Mouse (Mus musculus) granulocyte monocyte progenitor cell, adult 5-6 weeks (primary cell): ENCODE results near the gene Wdr83os. TPM values are rescaled to one million over a fixed set of nuclear protein-coding genes. Genes with fewer than 3 reads are reported as not detected.

Experiments used
- ATAC-seq: replicated peaks from 2 replicates; pipeline ENCODE4 v1.8.0; 2016; ENCODE audit warnings: mild to moderate bottlenecking, moderate TSS enrichment, inconsistent platforms; ENCODE audit not compliant: poor library complexity, severe bottlenecking
- total RNA-seq, 2 experiments: library from RNA; stranded (forward) in 1 of 2; stranded (reverse) in 1 of 2; fragments of 200-712, 200-1000 nt in 1 of 2; fragments of >200 nt in 1 of 2; fragmentation: Nextera tagmentation in 1 of 2; gene quantifications; 2 replicates each; pipeline ENCODE4 v1.2.3; 2014 to 2017

The Wdr83os gene
- total RNA-seq, 2 experiments from 2014 or later = 47.4 to 191 TPM

DNA sequence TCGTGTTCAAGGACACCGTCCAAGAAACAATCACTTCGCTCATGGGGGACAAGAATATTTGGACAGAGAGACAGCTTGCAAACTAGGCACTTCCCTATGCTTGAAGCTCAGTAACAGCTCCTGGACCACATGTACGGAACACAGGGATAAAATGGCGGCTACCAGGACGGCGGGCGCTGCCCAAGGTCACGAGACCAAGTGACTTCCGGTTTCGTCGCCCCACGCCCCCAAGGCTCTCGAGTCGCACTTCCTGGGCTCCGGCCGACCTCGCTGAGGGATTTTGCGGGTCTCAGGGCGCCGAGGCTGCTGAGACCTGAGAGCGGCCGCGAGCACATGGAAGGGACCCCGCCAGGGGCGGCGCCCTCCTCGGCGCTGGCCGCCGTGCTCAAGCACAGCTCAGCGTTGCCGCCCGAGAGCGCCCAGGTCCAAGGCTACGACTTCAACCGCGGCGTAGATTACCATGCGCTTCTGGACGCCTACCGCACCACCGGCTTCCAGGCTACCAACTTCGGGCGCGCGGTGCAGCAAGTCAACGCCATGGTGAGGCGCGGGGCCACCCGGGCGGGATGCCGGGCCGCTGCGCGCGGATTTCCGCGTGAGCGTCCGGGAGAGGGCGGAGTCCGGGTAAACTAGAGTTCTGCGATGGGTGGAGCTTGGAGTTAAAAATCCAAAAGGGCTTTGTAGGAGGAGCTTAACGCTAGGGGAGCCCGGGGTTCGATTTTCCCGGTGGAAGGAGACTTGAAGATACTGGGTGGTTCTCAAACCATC lies 8.8 kb upstream of the Wdr83os start, which contains the start of gene Dhps:
TSS of gene Dhps (plus strand) at position 244 of the 768 bp plus-strand sequence.
- ATAC-seq = peak; percentile 87

DNA sequence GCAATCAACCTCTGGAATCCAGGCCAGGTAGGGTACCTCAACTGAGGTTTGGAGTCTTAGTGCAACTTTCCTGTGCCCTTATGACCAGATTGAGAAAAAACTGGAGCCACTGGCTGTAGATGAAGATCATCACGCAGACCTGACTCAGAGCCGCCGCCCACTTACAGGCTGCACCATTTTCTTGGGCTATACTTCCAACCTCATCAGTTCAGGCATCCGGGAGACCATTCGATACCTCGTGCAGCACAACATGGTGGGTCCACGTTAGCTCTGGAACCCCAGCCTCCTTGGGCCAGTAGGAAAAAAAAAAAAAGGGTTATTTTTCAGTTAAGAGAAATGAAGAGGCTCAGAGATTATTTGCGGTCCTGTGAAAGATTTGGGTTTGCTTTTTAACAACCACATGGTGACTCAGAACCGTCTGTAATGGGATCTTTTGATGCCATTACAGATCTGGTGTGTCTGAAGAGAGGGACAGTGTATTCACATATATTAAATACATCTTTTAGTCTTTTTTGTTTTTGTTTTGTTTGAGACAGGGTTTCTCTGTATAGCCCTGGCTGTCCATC lies 8.1 kb upstream of the Wdr83os start:
- no peak for ATAC-seq

DNA sequence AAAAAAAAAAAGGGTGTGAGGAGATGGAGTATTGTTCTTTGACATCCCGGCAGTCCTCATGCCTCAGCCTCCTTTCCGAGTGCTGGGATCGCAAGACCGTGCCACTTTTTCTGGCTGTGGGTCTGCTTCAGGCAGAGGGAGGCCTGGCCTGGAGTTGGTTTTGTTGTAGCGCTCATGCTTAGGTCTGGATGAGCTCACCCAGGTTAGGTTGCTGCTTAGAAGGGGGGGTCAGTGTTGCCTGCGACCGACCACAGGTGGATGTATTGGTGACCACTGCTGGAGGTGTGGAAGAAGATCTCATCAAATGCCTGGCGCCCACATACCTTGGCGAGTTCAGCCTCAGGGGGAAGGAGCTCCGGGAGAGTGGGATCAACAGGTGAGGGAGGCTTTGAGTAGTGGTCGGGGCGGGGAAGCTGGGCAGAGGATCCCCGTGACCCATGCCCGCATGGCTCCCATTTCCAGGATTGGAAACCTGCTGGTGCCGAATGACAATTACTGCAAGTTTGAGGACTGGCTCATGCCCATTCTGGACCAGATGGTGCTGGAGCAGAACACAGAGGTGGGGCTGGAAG lies 7.4 kb upstream of the Wdr83os start:
- ATAC-seq = no peak

DNA sequence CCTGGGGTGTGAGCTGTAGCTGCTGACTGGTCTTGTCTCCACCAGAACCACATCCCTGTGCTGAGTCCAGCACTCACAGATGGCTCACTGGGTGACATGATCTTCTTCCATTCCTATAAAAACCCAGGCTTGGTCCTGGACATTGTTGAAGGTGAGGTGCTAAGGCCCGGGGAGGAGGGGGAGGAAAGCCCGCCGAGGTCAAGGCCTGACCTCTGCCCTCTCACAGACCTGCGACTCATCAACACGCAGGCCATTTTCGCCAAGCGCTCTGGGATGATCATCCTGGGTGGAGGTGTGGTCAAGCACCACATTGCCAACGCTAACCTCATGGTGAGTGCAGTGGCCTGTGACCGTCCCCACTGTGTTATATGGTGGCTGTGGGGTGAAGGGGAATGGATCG lies 6.4 kb upstream of the Wdr83os start:
- ATAC-seq = no peak

DNA sequence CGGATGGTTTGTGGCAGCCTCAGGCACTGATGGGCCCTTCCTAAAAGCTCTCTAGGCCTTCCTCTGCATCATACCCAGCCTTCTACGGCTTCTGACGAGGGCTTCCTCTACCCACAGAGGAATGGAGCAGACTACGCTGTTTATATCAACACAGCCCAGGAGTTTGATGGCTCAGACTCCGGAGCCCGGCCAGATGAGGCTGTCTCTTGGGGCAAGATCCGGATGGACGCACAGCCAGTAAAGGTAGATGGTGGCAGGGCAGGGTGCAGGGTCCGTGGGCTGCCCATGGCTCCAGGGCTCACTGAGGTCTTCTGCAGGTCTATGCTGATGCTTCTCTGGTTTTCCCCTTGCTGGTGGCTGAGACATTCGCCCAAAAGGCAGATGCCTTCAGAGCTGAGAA lies 5.9 kb upstream of the Wdr83os start:
- ATAC-seq = no peak

DNA sequence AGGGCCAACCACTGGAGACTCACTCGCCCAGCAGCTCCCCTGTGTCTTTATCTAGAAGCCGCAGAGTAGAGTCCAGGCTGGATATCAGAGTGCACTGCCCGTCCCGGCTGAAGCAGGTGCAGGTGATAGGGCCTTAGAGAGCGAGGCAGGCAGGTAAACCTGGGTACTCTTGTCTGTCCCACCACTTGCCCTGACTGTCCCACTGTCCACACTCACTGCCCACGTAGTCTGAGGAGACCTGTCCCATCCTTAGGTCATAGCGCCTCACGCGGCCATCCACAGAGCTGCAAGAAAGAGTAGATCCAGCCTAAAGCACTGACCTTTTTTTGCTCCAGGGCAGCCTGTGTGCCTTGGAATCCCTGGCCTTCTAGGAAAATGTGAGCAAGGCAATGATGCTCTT lies 4.5 kb upstream of the Wdr83os start:
- no peak for ATAC-seq

DNA sequence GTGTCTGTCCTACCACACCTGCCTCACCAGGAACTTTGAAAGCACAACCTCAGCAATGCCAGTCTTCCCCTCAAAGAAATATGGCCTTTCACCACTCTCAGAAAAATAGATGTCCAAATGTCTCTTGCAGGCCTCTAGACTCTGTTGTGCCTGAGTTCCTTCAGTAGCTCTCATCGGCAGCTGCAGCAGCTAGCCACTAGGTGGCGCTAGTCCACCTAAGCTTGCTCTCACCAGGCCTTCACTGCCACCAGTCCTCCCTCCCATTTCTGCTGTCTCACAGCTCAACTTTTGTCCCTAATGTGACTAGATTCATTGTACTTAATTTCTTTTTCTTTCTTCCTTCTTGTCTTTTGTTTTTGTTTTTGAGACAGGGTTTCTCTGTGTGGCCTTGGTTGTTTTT lies 3.5 kb upstream of the Wdr83os start:
- peak; percentile 43 for ATAC-seq

DNA sequence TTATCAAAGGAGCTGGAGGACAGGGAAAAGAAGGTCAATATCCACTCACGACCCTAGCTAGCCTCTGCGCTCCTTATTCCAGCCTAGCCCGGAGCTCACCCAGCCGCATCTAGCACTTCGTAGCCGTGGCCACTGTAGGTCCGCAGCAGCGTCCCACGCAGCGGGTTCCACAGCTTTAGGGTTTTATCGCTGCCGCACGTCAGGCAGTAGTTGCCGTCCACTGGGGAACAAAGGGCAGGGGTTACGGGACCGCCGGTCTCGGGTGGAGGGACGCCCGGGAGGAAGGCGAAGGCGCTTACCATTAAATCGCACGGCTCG lies 367 bp upstream of the Wdr83os start:
- no peak for ATAC-seq

DNA sequence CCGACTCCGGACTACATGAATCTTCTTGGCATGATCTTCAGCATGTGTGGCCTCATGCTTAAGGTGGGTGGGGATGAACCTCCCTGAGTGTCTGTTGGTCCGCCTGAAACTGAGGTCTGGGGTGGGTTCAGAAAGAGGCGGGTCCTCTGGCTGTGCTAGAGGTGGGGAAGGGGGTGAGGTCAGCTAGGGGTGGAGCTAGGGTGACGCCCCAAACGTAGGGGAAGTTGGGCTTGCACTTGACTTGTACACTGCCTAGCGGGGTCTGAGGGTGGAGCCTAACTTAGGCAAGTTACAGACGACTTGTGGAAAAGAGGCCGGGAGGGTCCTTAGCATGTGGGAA lies 646 bp downstream of the Wdr83os start, which contains the start of gene Wdr83:
TSS of gene Wdr83 (minus strand) at position 91 of the 340 bp plus-strand sequence.
- peak; percentile 63 for ATAC-seq

DNA sequence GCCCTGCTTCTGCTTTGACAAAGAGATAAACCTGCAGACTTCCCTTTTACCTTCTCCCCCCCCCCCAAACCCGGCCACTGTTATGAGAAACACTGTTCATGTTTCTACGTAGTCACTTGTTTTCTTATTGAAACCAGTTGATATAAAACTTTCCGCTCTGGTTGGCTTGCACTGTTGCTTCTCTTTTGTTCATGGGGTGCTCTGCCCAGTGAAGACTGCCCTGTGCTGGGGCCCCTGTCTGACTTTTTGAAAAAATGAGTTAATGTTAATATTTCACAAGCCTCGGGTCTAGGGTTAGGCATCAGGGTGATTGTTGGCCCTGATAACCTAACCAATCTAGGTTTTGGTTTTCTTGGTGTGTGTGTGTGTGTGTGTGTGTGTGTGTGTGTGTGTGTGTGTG lies 1.6 kb downstream of the Wdr83os start:
- ATAC-seq = peak; percentile 1; the same call in 1 of the 2 replicates

DNA sequence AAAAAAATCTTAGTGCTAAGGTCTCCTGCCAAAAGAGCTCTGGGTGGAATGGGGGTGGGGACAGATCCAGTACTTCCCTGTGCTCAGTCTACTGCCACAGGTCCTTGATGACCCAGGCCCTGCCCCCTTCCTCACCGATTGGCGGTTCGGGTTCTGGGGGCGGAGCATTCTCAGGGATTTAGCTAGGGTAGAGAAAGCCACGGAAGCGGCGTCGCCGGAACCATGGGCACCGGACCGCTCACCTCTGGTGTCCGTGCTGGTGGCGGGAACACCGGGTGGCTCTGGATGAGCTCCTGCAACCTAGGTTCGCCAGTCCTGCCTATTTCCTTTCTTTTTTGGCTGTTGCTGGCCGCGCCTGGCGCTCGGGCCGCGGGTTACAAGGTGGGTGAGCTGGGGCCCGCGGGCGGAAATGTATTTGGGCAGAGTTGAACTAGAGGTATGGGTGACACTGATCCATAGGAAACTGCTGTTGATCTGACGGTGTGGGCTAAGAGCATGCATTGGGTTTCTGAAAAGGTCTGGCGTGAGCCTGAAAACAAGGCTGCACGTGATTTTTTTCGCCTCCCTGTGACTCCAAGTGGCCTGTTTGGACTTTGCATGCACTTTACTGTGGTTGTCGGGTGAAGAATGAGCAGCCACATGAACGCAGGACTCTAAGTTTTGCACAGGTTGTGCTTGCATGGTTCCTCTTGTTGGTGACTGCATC lies 2.7 kb downstream of the Wdr83os start, which contains the start of gene Man2b1:
TSS of gene Man2b1 (plus strand) at position 163 of the 706 bp plus-strand sequence.
- peak; percentile 60 for ATAC-seq

DNA sequence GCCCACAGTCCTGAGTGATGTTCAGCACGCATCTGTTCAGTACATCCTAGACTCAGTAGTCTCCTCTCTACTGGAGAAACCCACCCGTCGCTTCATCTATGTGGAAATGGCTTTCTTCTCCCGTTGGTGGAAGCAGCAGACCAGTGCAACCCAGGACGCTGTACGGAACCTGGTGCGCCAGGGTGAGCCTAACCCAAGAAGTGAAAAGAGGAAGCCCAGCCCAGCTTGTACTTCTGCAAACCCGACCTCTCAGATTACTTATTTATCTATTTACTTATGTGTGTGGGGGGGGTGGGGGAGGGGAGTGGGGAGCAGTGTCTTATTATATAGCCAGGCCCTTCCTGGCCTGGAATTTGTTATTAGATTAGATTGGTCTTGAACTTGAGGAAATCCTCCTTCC lies 4.1 kb downstream of the Wdr83os start:
- ATAC-seq = peak; percentile 27

DNA sequence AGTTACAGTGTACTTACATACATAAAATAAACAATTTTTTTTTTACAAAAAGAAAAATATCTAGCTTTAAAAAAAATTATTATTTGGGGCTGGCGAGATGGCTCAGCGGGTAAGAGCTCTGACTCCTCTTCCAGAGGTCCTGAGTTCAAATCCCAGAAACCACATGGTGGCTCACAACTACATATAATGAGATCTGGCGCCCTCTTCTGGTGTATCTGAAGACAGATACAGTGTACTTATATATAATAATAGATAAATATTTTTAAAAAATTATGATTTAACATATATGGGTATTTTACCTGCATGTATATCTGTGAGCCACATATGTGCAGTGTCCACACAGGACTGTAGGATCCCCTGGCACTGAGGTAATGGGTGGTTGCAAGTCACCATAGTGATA lies 5.7 kb downstream of the Wdr83os start:
- no peak for ATAC-seq

DNA sequence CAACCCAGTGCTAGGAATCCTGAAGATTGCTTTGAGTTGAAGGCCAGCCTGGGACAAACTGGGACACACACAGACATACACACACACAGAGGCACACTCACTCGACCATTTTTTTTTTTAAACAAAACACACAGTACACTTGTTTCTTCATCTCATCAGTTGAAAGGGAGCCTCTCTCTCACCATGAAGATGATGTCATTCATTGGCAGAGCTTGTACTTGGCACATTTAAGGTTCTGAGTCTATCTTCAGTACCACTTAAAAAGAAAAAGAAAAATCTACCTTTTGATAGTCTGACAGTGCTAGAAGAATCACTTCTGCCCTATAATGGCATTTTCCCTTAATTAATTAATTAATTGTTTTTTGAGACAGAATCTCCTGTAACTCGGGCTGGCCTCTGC lies 8.2 kb downstream of the Wdr83os start:
- no peak for ATAC-seq

DNA sequence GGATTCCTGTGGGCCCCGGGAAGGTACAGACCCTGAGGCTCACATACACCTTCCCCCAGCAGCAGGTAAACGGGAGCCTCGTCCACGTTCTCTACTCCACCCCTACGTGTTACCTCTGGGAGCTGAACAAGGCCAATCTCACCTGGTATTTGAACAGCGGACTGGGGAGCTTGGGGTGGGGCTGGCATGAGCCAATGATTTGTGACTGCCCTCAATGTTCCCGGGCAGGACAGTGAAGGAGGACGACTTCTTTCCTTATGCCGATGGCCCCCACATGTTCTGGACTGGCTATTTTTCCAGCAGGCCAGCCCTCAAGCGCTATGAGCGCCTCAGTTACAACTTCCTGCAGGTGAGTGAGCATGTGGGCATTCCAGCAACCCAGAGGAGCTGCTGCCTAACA lies 10.3 kb downstream of the Wdr83os start:
- ATAC-seq = no peak

DNA sequence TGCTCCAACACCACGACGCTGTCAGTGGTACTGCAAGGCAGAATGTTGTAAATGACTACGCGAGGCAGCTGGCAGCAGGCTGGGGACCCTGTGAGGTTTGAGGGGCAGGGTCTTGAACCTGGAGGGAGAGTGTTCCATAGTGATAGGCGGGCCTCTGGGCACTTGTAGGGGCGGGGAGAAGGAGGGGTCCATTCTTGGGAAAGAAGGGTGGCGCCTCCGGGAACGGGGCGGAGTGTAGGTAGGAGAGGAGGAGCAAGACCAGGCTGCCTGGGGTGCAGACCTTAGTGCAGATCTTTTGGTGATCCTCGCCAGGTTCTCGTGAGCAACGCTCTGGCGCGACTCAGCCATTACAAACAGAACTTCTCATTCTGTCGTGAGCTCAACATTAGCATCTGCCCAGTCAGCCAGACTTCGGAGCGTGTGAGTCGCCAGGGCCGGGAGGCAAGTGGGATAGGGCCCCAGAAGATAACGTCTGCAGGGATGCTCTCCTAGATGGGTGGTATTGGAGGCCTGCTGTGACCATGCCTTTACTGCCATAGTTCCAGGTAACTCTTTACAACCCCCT lies 11.1 kb downstream of the Wdr83os start:
- ATAC-seq = no peak

DNA sequence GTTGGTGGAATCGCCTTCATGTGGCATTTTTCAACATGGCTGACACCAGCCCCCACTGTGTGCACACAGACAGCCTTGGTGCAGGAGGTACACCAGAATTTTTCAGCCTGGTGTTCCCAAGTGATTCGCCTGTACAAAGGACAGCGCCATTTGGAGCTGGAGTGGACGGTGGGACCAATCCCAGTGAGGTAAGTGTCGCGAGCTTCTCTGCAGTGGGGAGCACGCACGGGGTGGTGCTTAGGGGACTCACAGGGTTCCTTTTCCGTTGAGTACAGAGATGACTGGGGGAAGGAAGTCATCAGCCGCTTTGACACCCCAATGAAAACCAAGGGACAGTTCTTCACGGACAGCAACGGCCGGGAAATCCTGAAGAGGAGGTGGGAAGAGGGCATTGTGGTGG lies 14.5 kb downstream of the Wdr83os start:
- ATAC-seq = no peak

DNA sequence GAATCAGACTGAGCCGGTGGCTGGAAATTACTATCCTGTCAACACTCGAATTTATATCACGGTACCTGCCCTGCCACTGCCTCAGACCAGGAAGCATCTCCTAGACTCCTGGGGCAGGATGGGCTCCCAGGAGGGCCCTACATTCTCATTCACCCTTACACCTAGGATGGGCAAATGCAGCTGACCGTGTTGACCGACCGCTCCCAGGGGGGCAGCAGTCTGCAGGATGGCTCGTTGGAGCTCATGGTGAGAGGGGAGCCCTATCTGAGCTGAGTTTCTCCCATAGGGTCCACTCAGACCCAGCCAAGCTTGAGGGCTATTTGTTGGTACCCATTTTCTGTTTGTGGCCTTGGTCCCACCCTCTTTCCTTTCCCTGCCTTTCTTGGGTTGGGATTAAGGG lies 15.0 kb downstream of the Wdr83os start:
- ATAC-seq = no peak

DNA sequence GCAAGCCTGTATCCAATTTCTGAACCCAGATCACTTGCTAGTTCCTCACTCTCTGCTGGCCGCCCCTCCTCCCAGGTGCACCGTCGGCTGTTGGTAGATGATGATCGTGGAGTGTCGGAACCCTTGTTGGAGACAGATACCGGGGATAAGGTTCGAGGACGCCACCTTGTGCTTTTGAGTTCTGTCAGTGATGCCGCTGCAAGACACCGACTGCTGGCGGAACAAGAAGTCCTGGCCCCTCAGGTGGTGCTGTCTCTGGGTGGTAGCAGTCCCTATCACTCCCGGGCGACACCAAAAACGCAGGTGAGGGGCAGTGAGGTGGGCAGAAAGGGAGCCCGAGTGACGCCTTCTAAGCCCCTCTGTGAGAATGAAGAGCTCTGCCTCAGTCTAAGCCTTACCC lies 15.7 kb downstream of the Wdr83os start:
- ATAC-seq = no peak

DNA sequence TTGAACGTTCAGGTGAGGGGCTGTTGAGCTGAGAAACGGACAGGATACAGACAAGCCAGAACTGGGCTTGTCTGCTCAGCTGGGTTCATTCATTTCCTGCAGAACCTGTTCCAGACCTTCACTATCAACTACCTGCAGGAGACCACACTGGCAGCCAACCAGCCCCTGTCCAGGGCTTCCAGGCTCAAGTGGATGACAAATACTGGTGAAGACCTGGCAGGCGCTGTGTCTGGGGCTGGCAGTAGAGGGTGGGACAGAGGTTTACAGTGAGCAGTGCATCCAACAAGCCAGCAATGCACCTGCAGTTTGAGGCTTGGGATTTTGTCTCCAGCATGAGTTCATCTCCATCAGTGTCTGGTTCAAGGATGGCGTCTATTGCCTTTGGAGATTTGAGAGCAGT lies 16.3 kb downstream of the Wdr83os start:
- no peak for ATAC-seq

DNA sequence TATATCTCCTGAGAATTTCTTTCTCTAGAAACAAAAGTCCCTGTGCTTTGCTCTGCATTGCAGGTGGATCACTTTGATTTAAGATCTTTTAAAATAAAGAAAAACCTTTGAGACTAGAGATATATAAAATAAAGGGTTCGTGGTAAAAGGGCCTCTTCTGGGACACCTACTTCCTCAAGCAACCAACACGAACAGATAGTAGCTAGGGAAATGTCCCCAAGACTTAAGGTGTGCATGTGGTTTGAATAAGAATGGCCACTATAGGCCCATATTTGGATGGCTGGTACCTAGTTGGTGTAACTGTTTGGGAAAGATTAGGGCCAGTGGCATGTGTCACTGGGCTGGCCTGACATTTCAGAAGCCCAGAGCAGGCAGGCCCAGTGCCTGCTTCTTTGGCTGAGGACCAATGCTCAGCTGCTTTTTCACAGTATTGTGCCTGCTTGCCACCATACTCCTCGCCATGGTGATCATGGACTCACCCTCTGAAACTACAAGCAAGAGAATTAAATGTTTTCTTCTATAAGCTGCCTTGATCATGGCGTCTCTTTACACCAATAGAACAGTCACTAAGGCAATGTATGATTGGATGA lies 19.6 kb downstream of the Wdr83os start:
- no peak for ATAC-seq
